10 mouse cellular contexts compared by ENCODE assay signal in the genomic region with DNA sequence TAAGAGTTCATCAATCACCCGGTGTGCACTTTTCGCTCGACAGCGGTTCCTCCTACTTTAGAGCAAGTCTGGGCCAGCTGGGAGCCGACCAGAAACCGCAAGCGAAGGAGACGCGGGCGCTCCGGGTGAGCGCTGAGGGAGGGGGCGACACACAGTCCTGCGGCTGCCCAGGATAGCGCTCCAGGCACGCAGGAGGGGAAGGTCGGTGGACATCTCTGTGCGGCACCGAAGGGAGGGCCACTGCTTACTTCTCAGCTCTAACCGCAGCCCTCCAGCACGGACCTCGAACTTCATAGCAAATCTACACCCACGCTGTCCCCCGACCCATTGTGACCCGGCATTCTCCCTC. TPM values are rescaled to one million over a fixed set of nuclear protein-coding genes. Genes with fewer than 3 reads are reported as not detected.
DNase-seq lines count a peak whose midpoint lies in the region; ATAC-seq lines count a peak whose summit lies in the region.
"Had no signal": no experiment of that assay in that cellular context is flagged by ENCODE, and none has a peak within 500 bp of the region (broad histone marks: within the 10 kb centered on the region; RNA-seq: fewer than 3 reads in every experiment).

No protein-coding gene starts in this region.

- H3K9ac ChIP-seq in heart, embryonic 11.5 days (ENCODE audit: low read depth, low read length): peak overlapping the region; percentile 39; the same call in 1 of the 2 replicates
- H3K9ac ChIP-seq in neural tube, embryonic 11.5 days (ENCODE audit: low read length): peak overlapping the region; percentile 82
- peak overlapping the region; percentile 56; the same call in 1 of the 2 replicates for H3K9ac ChIP-seq in limb, embryonic 12.5 days (replicated peaks)

- H3K27me3 ChIP-seq in heart, embryonic 11.5 days (ENCODE audit: control insufficient read depth, insufficient read depth, low read length): peaks cover 74% of the 10 kb centered on the region
- no peaks in the 10 kb centered on the region for H3K27me3 ChIP-seq in neural tube, embryonic 11.5 days (ENCODE audit: control insufficient read depth, insufficient read depth, low read length)
- H3K27me3 ChIP-seq in limb, embryonic 12.5 days: peaks cover 80% of the 10 kb centered on the region

- no peaks in the 10 kb centered on the region for H3K9me3 ChIP-seq in heart, embryonic 11.5 days (replicated peaks; ENCODE audit: control insufficient read depth, low read length)
- no peaks in the 10 kb centered on the region for H3K9me3 ChIP-seq in neural tube, embryonic 11.5 days (ENCODE audit: control insufficient read depth, low read length)
- H3K9me3 ChIP-seq in limb, embryonic 12.5 days: no peaks in the 10 kb centered on the region

- no peaks in the 10 kb centered on the region for H3K36me3 ChIP-seq in heart, embryonic 11.5 days (ENCODE audit: control insufficient read depth, insufficient read depth, low read length)
- no peaks in the 10 kb centered on the region for H3K36me3 ChIP-seq in neural tube, embryonic 11.5 days (ENCODE audit: control insufficient read depth, insufficient read depth, low read length)
- no peaks in the 10 kb centered on the region for H3K36me3 ChIP-seq in limb, embryonic 12.5 days

- H3K27ac ChIP-seq in heart, embryonic 11.5 days (ENCODE audit: low read depth, low read length): no peak overlapping the region
- peak overlapping the region; percentile 97 for H3K27ac ChIP-seq in neural tube, embryonic 11.5 days (ENCODE audit: low read depth, low read length)
- H3K27ac ChIP-seq in limb, embryonic 12.5 days: no peak overlapping the region

- peak overlapping the region; percentile 46 for H3K4me3 ChIP-seq in heart, embryonic 11.5 days (ENCODE audit: low read depth, low read length)
- H3K4me3 ChIP-seq in neural tube, embryonic 11.5 days (ENCODE audit: low read depth, low read length): peak overlapping the region; percentile 34
- H3K4me3 ChIP-seq in limb, embryonic 12.5 days (replicated peaks): peak overlapping the region; percentile 40
- H3K4me3 ChIP-seq: myocyte had no signal

- peaks cover 10% of the 10 kb centered on the region; the same call in 1 of the 2 replicates for H3K4me1 ChIP-seq in heart, embryonic 11.5 days (ENCODE audit: control insufficient read depth, insufficient read depth, low read length)
- peaks cover 41% of the 10 kb centered on the region for H3K4me1 ChIP-seq in neural tube, embryonic 11.5 days (ENCODE audit: control insufficient read depth, insufficient read depth, low read length)
- H3K4me1 ChIP-seq in limb, embryonic 12.5 days (replicated peaks): peaks cover 23% of the 10 kb centered on the region

- intact Hi-C loops in heart, postnatal 36 days (cut with DNase I): no loop called here

- DNase-seq in heart, postnatal 36 days: no peak
- DNase-seq in neural tube, embryonic 11.5 days (ENCODE audit: low spot score): no peak
- DNase-seq in neural tube, embryonic 10.5 days (ENCODE audit: extremely low spot score, low spot score): no peak
- DNase-seq in yolk sac, embryonic 10.5 days (ENCODE audit: low spot score): peak; percentile 38
- no peak for DNase-seq in c-Kit-positive CD71-positive TER-119-positive erythroid progenitor cells, embryonic 14.5 days (ENCODE audit: low spot score)
- no peak for DNase-seq in MN1 (ENCODE audit: low spot score)

- peak overlapping the region; percentile 73 for H3K4me2 ChIP-seq in heart, embryonic 11.5 days
- peak overlapping the region; percentile 51 for H3K4me2 ChIP-seq in neural tube, embryonic 11.5 days (ENCODE audit: low read depth)
- H3K4me2 ChIP-seq in limb, embryonic 12.5 days: peak overlapping the region; percentile 70

- WGBS in heart, embryonic 11.5 days (ENCODE audit: insufficient replicate concordance): 0% methylated on average over 25 of the region's 25 CpGs
- WGBS in neural tube, embryonic 11.5 days: 0% methylated on average over 22 of the region's 25 CpGs
- WGBS in limb, embryonic 12.5 days: under 1% methylated on average over 25 of the region's 25 CpGs

- no peak for ATAC-seq in heart, embryonic 11.5 days (replicated peaks; ENCODE audit: insufficient number of reproducible peaks, low FRiP score, low TSS enrichment)
- peak; percentile 50; the same call in 1 of the 2 replicates for ATAC-seq in neural tube, embryonic 11.5 days (ENCODE audit: insufficient read depth, low FRiP score, low TSS enrichment)
- 0 out of 2 replicates have a peak, but pooled peaks have one; percentile 44 for ATAC-seq in limb, embryonic 12.5 days (ENCODE audit: insufficient number of reproducible peaks, insufficient read depth, low FRiP score, low TSS enrichment, low read depth)

RNA-seq across cellular contexts. Expression of gene Hoxd1, which starts 9.6 kb away (rescaled TPM):
- 0.20 TPM in 1 of 2 replicates, not detected in the other for polyA plus RNA-seq in heart, embryonic 11.5 days (2014; fragmentation: Nextera tagmentation; extraction: Ambion mirVana)
- not detected for total RNA-seq in heart, postnatal 36 days (2021)
- 9.0 and 9.8 TPM in 2 replicates for polyA plus RNA-seq in neural tube, embryonic 11.5 days (2014; fragmentation: Nextera tagmentation; extraction: Ambion mirVana)
- 0.41 and 0.43 TPM in 2 replicates for polyA plus RNA-seq in limb, embryonic 12.5 days (2016; fragmentation: Nextera tagmentation; extraction: Ambion mirVana)
- total RNA-seq: layer of hippocampus, postnatal 10 days had no signal
- polyA plus RNA-seq: myocyte had no signal

RNA-seq across cellular contexts. Expression of gene Gm28230, which starts 26.6 kb away (rescaled TPM):
- 0.10 TPM in 1 of 2 replicates, not detected in the other for polyA plus RNA-seq in heart, embryonic 11.5 days (2014; fragmentation: Nextera tagmentation; extraction: Ambion mirVana)
- total RNA-seq in heart, postnatal 36 days (2021): not detected
- polyA plus RNA-seq in neural tube, embryonic 11.5 days (2014; fragmentation: Nextera tagmentation; extraction: Ambion mirVana): 3.9 and 5.5 TPM in 2 replicates
- polyA plus RNA-seq in limb, embryonic 12.5 days (2016; fragmentation: Nextera tagmentation; extraction: Ambion mirVana): 0.38 and 0.51 TPM in 2 replicates
- total RNA-seq: layer of hippocampus, postnatal 10 days had no signal
- polyA plus RNA-seq: myocyte had no signal

RNA-seq across cellular contexts. Expression of gene Hoxd4, which starts 41.4 kb away (rescaled TPM):
- polyA plus RNA-seq in heart, embryonic 11.5 days (2014; fragmentation: Nextera tagmentation; extraction: Ambion mirVana): not detected in 2 replicates
- total RNA-seq in heart, postnatal 36 days (2021): under 1 TPM; 0.19 to 0.28 TPM
- 9.2 and 11.2 TPM in 2 replicates for polyA plus RNA-seq in neural tube, embryonic 11.5 days (2014; fragmentation: Nextera tagmentation; extraction: Ambion mirVana)
- 0.55 and 0.78 TPM in 2 replicates for polyA plus RNA-seq in limb, embryonic 12.5 days (2016; fragmentation: Nextera tagmentation; extraction: Ambion mirVana)
- total RNA-seq: layer of hippocampus, postnatal 10 days had no signal
- polyA plus RNA-seq: myocyte had no signal

RNA-seq across cellular contexts. Expression of gene Hoxd3, which starts 41.4 kb away (rescaled TPM):
- 2.0 and 3.1 TPM in 2 replicates for polyA plus RNA-seq in heart, embryonic 11.5 days (2014; fragmentation: Nextera tagmentation; extraction: Ambion mirVana)
- not detected for total RNA-seq in heart, postnatal 36 days (2021)
- 52.7 and 55.0 TPM in 2 replicates for polyA plus RNA-seq in neural tube, embryonic 11.5 days (2014; fragmentation: Nextera tagmentation; extraction: Ambion mirVana)
- polyA plus RNA-seq in limb, embryonic 12.5 days (2016; fragmentation: Nextera tagmentation; extraction: Ambion mirVana): 1.4 and 1.5 TPM in 2 replicates
- total RNA-seq: layer of hippocampus, postnatal 10 days had no signal
- polyA plus RNA-seq: myocyte had no signal

RNA-seq across cellular contexts. Expression of gene Hoxd8, which starts 48.7 kb away (rescaled TPM):
- polyA plus RNA-seq in heart, embryonic 11.5 days (2014; fragmentation: Nextera tagmentation; extraction: Ambion mirVana): 0.27 and 0.30 TPM in 2 replicates
- total RNA-seq in heart, postnatal 36 days (2021): 1 to 10 TPM; 1.1 to 1.3 TPM
- polyA plus RNA-seq in neural tube, embryonic 11.5 days (2014; fragmentation: Nextera tagmentation; extraction: Ambion mirVana): 21.3 and 23.1 TPM in 2 replicates
- polyA plus RNA-seq in limb, embryonic 12.5 days (2016; fragmentation: Nextera tagmentation; extraction: Ambion mirVana): 7.5 and 7.8 TPM in 2 replicates
- polyA plus RNA-seq: myocyte had no signal
